Mouse (Mus musculus): ENCODE measurements around the gene Chkb. TPM values are rescaled to one million over a fixed set of nuclear protein-coding genes. Genes with fewer than 3 reads are reported as not detected.

The Chkb gene
- polyA plus RNA-seq, 1 experiment from 2014 or later = 44.3 TPM

- ATAC-seq (no peak), DNase-seq (no peak)
- Histone ChIP-seq H3K9me3 (ENCODE audit: low read length) (no peaks in the 10 kb centered on the region), H3K27ac (ENCODE audit: low read depth) (peak overlapping the region; percentile 100), H3K4me2 (ENCODE audit: low read depth, low read length) (peak overlapping the region; percentile 97), H3K4me1 (ENCODE audit: insufficient read depth) (peaks cover 15% of the 10 kb centered on the region), H3K9ac (replicated peaks) (peak overlapping the region; percentile 97), H3K27me3 (ENCODE audit: insufficient read depth, low read length) (no peaks in the 10 kb centered on the region), H3K36me3 (replicated peaks; ENCODE audit: insufficient read depth, low read length) (peaks cover 19% of the 10 kb centered on the region), H3K4me3 (ENCODE audit: low read depth, low read length) (peak overlapping the region; percentile 92)
- TF ChIP-seq EP300 (IDR thresholded peaks at IDR 0.05; ENCODE audit: low read depth) (no peak), CTCF (IDR thresholded peaks at IDR 0.05; ENCODE audit: low read depth) (peak; percentile 22)
- WGBS (ENCODE audit: insufficient replicate concordance) = 32% methylated on average over 6 of the region's 6 CpGs
These were observed 633 bp upstream of the Chkb start for GRCm38 (mm10) chr15:89430341-89430740.

- Histone ChIP-seq H3K9ac (replicated peaks) (peak overlapping the region; percentile 97), H3K4me3 (ENCODE audit: low read depth, low read length) (peak overlapping the region; percentile 92), H3K9me3 (ENCODE audit: low read length) (no peaks in the 10 kb centered on the region), H3K27ac (ENCODE audit: low read depth) (peak overlapping the region; percentile 100), H3K36me3 (replicated peaks; ENCODE audit: insufficient read depth, low read length) (peaks cover 19% of the 10 kb centered on the region), H3K4me1 (ENCODE audit: insufficient read depth) (peaks cover 15% of the 10 kb centered on the region), H3K4me2 (ENCODE audit: low read depth, low read length) (peak overlapping the region; percentile 97), H3K27me3 (ENCODE audit: insufficient read depth, low read length) (no peaks in the 10 kb centered on the region)
- DNase-seq = no peak
- ATAC-seq = no peak
- TF ChIP-seq CTCF (IDR thresholded peaks at IDR 0.05; ENCODE audit: low read depth) = no peak
- TF ChIP-seq EP300 (IDR thresholded peaks at IDR 0.05; ENCODE audit: low read depth) = no peak
- 11% methylated on average over 20 of the region's 22 CpGs for WGBS (ENCODE audit: insufficient replicate concordance)
These were observed 822 bp downstream of the Chkb start for GRCm38 (mm10) chr15:89428821-89429351.

- Histone ChIP-seq H3K27me3 (ENCODE audit: insufficient read depth, low read length) (no peaks in the 10 kb centered on the region), H3K9ac (replicated peaks) (peak overlapping the region; percentile 97; the same call in 1 of the 2 replicates), H3K4me2 (ENCODE audit: low read depth, low read length) (peak overlapping the region; percentile 97), H3K4me1 (ENCODE audit: insufficient read depth) (peaks cover 15% of the 10 kb centered on the region), H3K36me3 (replicated peaks; ENCODE audit: insufficient read depth, low read length) (peaks cover 19% of the 10 kb centered on the region), H3K9me3 (ENCODE audit: low read length) (no peaks in the 10 kb centered on the region), H3K4me3 (ENCODE audit: low read depth, low read length) (peak overlapping the region; percentile 92), H3K27ac (ENCODE audit: low read depth) (peak overlapping the region; percentile 100; the same call in 1 of the 2 replicates)
- ATAC-seq (no peak), DNase-seq (no peak)
- 86% methylated on average over 19 of the region's 19 CpGs for WGBS (ENCODE audit: insufficient replicate concordance)
- TF ChIP-seq CTCF (IDR thresholded peaks at IDR 0.05; ENCODE audit: low read depth) = no peak
- no peak for TF ChIP-seq EP300 (IDR thresholded peaks at IDR 0.05; ENCODE audit: low read depth)
These were observed 1.4 kb downstream of the Chkb start for GRCm38 (mm10) chr15:89428136-89428790.

- no peak for ATAC-seq
- H3K36me3 ChIP-seq (replicated peaks; ENCODE audit: insufficient read depth, low read length) = peaks cover 24% of the 10 kb centered on the region
- no peaks in the 10 kb centered on the region for H3K9me3 ChIP-seq (ENCODE audit: low read length)
- no peaks in the 10 kb centered on the region for H3K27me3 ChIP-seq (ENCODE audit: insufficient read depth, low read length)
- H3K4me3 ChIP-seq (ENCODE audit: low read depth, low read length) = no peak overlapping the region
- H3K4me2 ChIP-seq (ENCODE audit: low read depth, low read length) = no peak overlapping the region
- 91% methylated on average over 10 of the region's 10 CpGs for WGBS (ENCODE audit: insufficient replicate concordance)
- no peak overlapping the region for H3K9ac ChIP-seq (replicated peaks)
- H3K4me1 ChIP-seq (ENCODE audit: insufficient read depth) = peaks cover 15% of the 10 kb centered on the region
- no peak for DNase-seq
- H3K27ac ChIP-seq (ENCODE audit: low read depth) = no peak overlapping the region
- TF ChIP-seq EP300 (IDR thresholded peaks at IDR 0.05; ENCODE audit: low read depth) (no peak), CTCF (IDR thresholded peaks at IDR 0.05; ENCODE audit: low read depth) (no peak)
These were observed 3.0 kb downstream of the Chkb start for GRCm38 (mm10) chr15:89426716-89427115.

- peaks cover 10% of the 10 kb centered on the region for H3K4me1 ChIP-seq (ENCODE audit: insufficient read depth)
- H3K27me3 ChIP-seq (ENCODE audit: insufficient read depth, low read length) = no peaks in the 10 kb centered on the region
- peak within 1 kb of the TSS; percentile 50; the same call in 1 of the 2 replicates for H3K9ac ChIP-seq (replicated peaks)
- ATAC-seq = peak; percentile 6
- H3K27ac ChIP-seq (ENCODE audit: low read depth) = peak within 1 kb of the TSS; percentile 76
- 62% methylated on average over 6 of the region's 6 CpGs for WGBS (ENCODE audit: insufficient replicate concordance)
- peak within 1 kb of the TSS; percentile 59 for H3K4me2 ChIP-seq (ENCODE audit: low read depth, low read length)
- peak; percentile 60 for TF ChIP-seq EP300 (IDR thresholded peaks at IDR 0.05; ENCODE audit: low read depth)
- no peak for TF ChIP-seq CTCF (IDR thresholded peaks at IDR 0.05; ENCODE audit: low read depth)
- H3K4me3 ChIP-seq (ENCODE audit: low read depth, low read length) = no peak within 1 kb of the TSS
- peak; percentile 53 for DNase-seq
- peaks cover 26% of the 10 kb centered on the region for H3K36me3 ChIP-seq (replicated peaks; ENCODE audit: insufficient read depth, low read length)
- no peaks in the 10 kb centered on the region for H3K9me3 ChIP-seq (ENCODE audit: low read length)
These were observed 4.0 kb downstream of the Chkb start, which contains the start of gene Cpt1b for GRCm38 (mm10) chr15:89425711-89426121. TSS of gene Cpt1b (minus strand) at chr15:89425863.

GRCm38 (mm10) chr15:89424621-89425020 is 5.1 kb downstream of the Chkb start:
- peaks cover 30% of the 10 kb centered on the region for H3K36me3 ChIP-seq (replicated peaks; ENCODE audit: insufficient read depth, low read length)
- ATAC-seq (no peak), DNase-seq (no peak)
- no peaks in the 10 kb centered on the region for H3K9me3 ChIP-seq (ENCODE audit: low read length)
- H3K27me3 ChIP-seq (ENCODE audit: insufficient read depth, low read length) = no peaks in the 10 kb centered on the region
- WGBS (ENCODE audit: insufficient replicate concordance) = 83% methylated on average over 8 of the region's 8 CpGs
- TF ChIP-seq EP300 (IDR thresholded peaks at IDR 0.05; ENCODE audit: low read depth) = no peak
- TF ChIP-seq CTCF (IDR thresholded peaks at IDR 0.05; ENCODE audit: low read depth) = no peak
- H3K27ac ChIP-seq (ENCODE audit: low read depth) = no peak overlapping the region
- H3K4me1 ChIP-seq (ENCODE audit: insufficient read depth) = peaks cover 6% of the 10 kb centered on the region
- H3K4me2 ChIP-seq (ENCODE audit: low read depth, low read length) = no peak overlapping the region
- no peak overlapping the region for H3K4me3 ChIP-seq (ENCODE audit: low read depth, low read length)
- no peak overlapping the region for H3K9ac ChIP-seq (replicated peaks)

All from liver, postnatal 0 days (tissue).